Mouse (Mus musculus): ENCODE results near the gene Aif1. TPM values are rescaled to one million over a fixed set of nuclear protein-coding genes. Genes with fewer than 3 reads are reported as not detected.

Aif1 gene
- polyA plus RNA-seq, 1 experiment from 2014 or later = 14.8 TPM

DNA sequence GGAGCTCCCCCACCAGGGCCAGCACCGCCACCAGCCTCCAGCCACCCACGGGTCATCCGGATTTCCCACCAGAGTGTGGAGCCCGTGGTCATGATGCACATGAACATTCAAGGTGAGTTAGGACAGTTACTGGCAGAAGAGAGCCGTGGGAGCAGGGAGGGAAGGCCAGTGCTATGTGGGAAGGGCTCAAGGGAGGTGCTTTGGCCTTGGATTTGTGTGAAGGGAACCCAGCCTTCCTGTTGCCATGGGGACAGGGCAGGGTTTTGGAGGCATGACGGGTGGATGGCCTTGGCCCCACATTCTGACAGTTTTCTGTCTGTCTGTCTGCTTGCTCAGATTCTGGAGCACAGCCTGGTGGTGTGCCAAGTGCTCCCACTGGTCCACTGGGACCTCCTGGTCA lies 33.9 kb downstream of the Aif1 start:
- WGBS = 87% methylated on average over 6 of the region's 6 CpGs
- H3K4me3 ChIP-seq (replicated peaks; ENCODE audit: low read depth, low read length) = no peak overlapping the region
- H3K4me1 ChIP-seq (replicated peaks; ENCODE audit: insufficient read depth, low read length) = peaks cover under 1% of the 10 kb centered on the region; the same call in 1 of the 2 replicates
- ATAC-seq (replicated peaks; ENCODE audit: low FRiP score, low read depth) = no peak
- no peak overlapping the region for H3K9ac ChIP-seq (ENCODE audit: low read depth, low read length)
- H3K36me3 ChIP-seq (ENCODE audit: insufficient read depth, low read length) = peaks cover 82% of the 10 kb centered on the region
- no peak for TF ChIP-seq CTCF (IDR thresholded peaks at IDR 0.05; ENCODE audit: low read depth)
- no peak overlapping the region for H3K4me2 ChIP-seq (ENCODE audit: low read length)
- no peak overlapping the region for H3K27ac ChIP-seq
- no peak for DNase-seq (ENCODE audit: low spot score)
- H3K9me3 ChIP-seq (replicated peaks; ENCODE audit: low read length) = no peaks in the 10 kb centered on the region
- H3K27me3 ChIP-seq (ENCODE audit: insufficient read depth, low read length) = no peaks in the 10 kb centered on the region

DNA sequence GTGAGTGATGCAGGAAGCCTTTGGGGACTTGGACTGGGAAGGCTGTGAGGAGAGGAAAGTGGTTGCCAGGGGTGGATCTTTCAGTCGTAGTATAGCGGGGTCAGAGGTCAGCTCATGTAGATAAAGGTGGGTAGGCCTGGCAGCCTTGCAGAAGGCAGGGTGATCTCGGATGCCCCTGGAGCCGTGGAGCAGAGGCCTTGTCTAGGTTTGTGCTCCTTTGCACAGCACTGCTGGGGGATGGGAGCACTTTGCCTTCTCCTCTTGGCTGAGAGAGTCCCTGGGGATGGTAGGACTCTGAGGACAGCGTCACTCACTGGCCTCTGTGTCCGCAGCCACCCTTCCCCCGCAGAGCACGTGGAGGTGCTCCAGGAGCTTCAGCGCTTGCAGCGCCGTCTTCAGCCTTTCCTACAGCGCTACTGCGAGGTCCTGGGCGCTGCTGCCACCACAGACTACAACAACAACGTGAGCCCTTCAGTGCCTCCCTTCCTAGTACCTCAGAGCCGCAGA lies 35.3 kb downstream of the Aif1 start:
- Histone ChIP-seq H3K4me1 (replicated peaks; ENCODE audit: insufficient read depth, low read length) (peaks cover 9% of the 10 kb centered on the region), H3K27me3 (ENCODE audit: insufficient read depth, low read length) (no peaks in the 10 kb centered on the region), H3K27ac (no peak overlapping the region), H3K4me2 (ENCODE audit: low read length) (no peak overlapping the region), H3K4me3 (replicated peaks; ENCODE audit: low read depth, low read length) (no peak overlapping the region), H3K36me3 (ENCODE audit: insufficient read depth, low read length) (peaks cover 71% of the 10 kb centered on the region), H3K9ac (ENCODE audit: low read depth, low read length) (no peak overlapping the region), H3K9me3 (replicated peaks; ENCODE audit: low read length) (no peaks in the 10 kb centered on the region)
- WGBS = 83% methylated on average over 16 of the region's 16 CpGs
- ATAC-seq (replicated peaks; ENCODE audit: low FRiP score, low read depth) (no peak), DNase-seq (ENCODE audit: low spot score) (no peak)
- no peak for TF ChIP-seq CTCF (IDR thresholded peaks at IDR 0.05; ENCODE audit: low read depth)

DNA sequence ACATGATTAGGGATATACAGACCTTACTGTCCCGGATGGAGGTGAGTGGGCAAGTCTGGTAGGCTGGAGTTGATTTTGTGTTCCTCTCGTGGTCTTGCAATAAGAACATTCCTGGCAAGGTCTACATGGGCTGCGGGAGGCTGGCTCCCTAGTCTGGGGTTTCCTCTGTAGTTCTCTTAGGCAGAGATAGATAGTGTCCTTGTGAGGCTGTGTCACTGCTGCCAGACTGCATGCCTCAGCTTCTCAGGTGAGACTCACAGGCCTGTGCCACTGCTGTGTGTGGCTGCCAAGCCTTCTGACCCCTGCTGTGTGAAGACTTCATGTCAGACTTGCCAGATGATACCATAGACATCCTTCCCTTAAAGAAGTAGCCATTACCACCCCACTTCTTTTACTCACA lies 36.6 kb downstream of the Aif1 start:
- peaks cover 9% of the 10 kb centered on the region for H3K4me1 ChIP-seq (replicated peaks; ENCODE audit: insufficient read depth, low read length)
- no peak overlapping the region for H3K4me2 ChIP-seq (ENCODE audit: low read length)
- H3K36me3 ChIP-seq (ENCODE audit: insufficient read depth, low read length) = peaks cover 58% of the 10 kb centered on the region
- DNase-seq (ENCODE audit: low spot score) (no peak), ATAC-seq (replicated peaks; ENCODE audit: low FRiP score, low read depth) (no peak)
- no peak overlapping the region for H3K4me3 ChIP-seq (replicated peaks; ENCODE audit: low read depth, low read length)
- H3K9ac ChIP-seq (ENCODE audit: low read depth, low read length) = no peak overlapping the region
- 98% methylated on average over 3 of the region's 3 CpGs for WGBS
- H3K27ac ChIP-seq = no peak overlapping the region
- H3K9me3 ChIP-seq (replicated peaks; ENCODE audit: low read length) = no peaks in the 10 kb centered on the region
- TF ChIP-seq CTCF (IDR thresholded peaks at IDR 0.05; ENCODE audit: low read depth) = no peak
- H3K27me3 ChIP-seq (ENCODE audit: insufficient read depth, low read length) = no peaks in the 10 kb centered on the region

DNA sequence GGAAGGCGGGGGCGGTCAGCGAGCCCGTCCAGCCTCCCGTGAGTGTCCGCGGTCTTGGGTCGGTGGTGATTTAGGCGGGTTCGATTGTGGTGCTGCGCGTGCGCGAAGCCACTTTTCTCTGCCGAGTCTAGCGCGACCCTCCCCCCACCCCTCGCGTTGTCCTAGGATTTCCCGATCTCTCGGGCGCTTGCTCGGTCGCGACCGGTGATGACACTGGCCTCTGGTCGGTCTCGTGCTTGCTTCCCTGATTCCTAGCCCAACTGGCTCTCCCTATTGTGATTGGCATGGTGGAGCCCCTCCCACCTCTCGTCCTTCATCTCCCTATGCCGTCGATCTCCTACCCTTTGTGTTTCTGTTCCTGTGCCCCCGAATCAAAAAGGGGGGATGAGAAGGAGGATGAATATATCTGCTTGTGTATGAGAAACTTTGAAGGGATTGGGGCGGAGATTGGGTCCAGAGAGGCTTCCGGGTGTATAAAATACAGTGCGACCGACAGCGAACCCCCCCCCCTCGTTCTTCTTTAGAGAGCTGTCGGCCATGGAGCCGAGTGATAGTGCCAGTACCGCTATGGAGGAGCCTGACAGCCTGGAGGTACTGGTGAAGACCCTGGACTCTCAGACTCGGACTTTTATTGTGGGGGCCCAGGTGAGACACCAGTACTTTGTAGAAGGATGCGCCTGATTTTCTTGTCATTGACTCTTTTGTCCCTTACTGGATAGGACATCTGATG lies 40.1 kb downstream of the Aif1 start:
- H3K4me3 ChIP-seq (replicated peaks; ENCODE audit: low read depth, low read length) = peak overlapping the region; percentile 76
- H3K4me1 ChIP-seq (replicated peaks; ENCODE audit: insufficient read depth, low read length) = peaks cover 9% of the 10 kb centered on the region
- peak overlapping the region; percentile 90 for H3K27ac ChIP-seq
- H3K9ac ChIP-seq (ENCODE audit: low read depth, low read length) = peak overlapping the region; percentile 71
- H3K9me3 ChIP-seq (replicated peaks; ENCODE audit: low read length) = no peaks in the 10 kb centered on the region
- under 1% methylated on average over 43 of the region's 43 CpGs for WGBS
- DNase-seq (ENCODE audit: low spot score) (peak; percentile 81), ATAC-seq (replicated peaks; ENCODE audit: low FRiP score, low read depth) (peak; percentile 64)
- peak overlapping the region; percentile 80 for H3K4me2 ChIP-seq (ENCODE audit: low read length)
- H3K27me3 ChIP-seq (ENCODE audit: insufficient read depth, low read length) = no peaks in the 10 kb centered on the region
- no peak for TF ChIP-seq CTCF (IDR thresholded peaks at IDR 0.05; ENCODE audit: low read depth)
- H3K36me3 ChIP-seq (ENCODE audit: insufficient read depth, low read length) = peaks cover 26% of the 10 kb centered on the region

DNA sequence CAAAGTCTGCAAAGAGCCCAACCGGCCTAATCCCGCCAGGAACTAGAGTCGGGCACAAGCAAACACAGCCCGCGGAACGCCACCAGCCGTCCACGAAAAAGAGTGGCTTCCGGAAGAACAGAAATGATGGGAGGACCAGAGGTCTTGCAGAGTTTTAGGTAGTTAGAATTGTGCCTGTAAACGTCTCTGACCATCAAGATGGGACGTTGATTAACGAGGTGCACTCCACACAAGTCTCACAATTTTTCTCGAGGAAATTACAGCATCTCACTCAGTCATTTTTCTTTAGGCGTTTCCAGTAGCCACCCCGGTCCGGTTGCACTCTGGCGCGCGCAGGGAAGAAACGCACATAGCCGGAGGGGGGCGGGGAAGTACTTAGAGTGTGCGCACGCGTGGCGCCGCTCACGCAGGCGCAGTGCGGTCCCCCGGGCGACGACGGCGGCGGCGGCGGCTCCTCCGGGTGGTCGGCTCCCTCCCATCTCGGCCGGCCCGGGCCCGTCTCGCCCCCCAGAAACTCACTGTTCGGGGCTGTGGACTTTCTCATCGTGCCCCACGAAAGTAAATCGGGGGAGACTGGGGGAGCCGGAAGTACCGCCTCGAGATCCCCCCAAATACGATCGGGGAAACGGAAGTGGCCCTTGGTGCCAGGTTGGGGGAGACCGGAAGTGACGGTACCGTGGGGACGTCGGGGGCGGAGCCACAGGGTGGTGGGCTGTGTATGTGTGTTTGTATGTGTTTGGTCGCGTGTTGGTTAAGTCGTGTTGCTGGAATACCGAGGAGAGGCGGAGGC lies 40.9 kb downstream of the Aif1 start, which contains the start of gene Bag6:
Gene Bag6, plus strand, starts transcription at position 378 of the 790 bp plus-strand sequence.
- ATAC-seq (replicated peaks; ENCODE audit: low FRiP score, low read depth) (peak; percentile 88), DNase-seq (ENCODE audit: low spot score) (peak; percentile 98)
- no peaks in the 10 kb centered on the region for H3K9me3 ChIP-seq (replicated peaks; ENCODE audit: low read length)
- TF ChIP-seq CTCF (IDR thresholded peaks at IDR 0.05; ENCODE audit: low read depth) = peak; percentile 9; the same call in 1 of the 2 replicates
- under 1% methylated on average over 64 of the region's 66 CpGs for WGBS
- H3K27me3 ChIP-seq (ENCODE audit: insufficient read depth, low read length) = no peaks in the 10 kb centered on the region
- peaks cover 21% of the 10 kb centered on the region; the same call in 1 of the 2 replicates for H3K36me3 ChIP-seq (ENCODE audit: insufficient read depth, low read length)
- peak within 1 kb of the TSS; percentile 80 for H3K4me2 ChIP-seq (ENCODE audit: low read length)
- H3K9ac ChIP-seq (ENCODE audit: low read depth, low read length) = peak within 1 kb of the TSS; percentile 71
- peak within 1 kb of the TSS; percentile 76 for H3K4me3 ChIP-seq (replicated peaks; ENCODE audit: low read depth, low read length)
- H3K27ac ChIP-seq = peak within 1 kb of the TSS; percentile 90
- H3K4me1 ChIP-seq (replicated peaks; ENCODE audit: insufficient read depth, low read length) = peaks cover 9% of the 10 kb centered on the region

DNA sequence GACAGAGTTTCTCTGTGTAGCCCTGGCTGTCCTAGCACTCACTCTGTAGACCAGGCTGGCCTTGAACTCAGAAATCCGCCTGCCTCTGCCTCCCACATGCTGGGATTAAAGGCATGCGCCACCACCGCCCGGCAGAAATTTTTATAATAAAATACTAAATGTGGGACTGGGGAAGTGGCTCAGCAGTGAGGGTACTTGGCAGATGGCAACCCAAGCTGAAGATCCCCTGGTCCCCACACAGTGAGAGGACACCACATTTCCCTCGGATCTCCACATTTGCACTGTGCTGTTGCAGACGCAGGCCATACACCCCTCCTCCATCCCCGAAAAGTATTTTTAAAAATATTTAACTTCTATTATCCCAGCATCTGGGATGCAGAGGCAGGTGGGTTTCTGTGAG lies 42.4 kb downstream of the Aif1 start:
- ATAC-seq (replicated peaks; ENCODE audit: low FRiP score, low read depth) = no peak
- TF ChIP-seq CTCF (IDR thresholded peaks at IDR 0.05; ENCODE audit: low read depth) = no peak
- WGBS = 97% methylated on average over 7 of the region's 7 CpGs

More for the DNA sequence above, 42.4 kb downstream of the Aif1 start:
- Histone ChIP-seq H3K9ac (ENCODE audit: low read depth, low read length) (no peak overlapping the region), H3K4me2 (ENCODE audit: low read length) (no peak overlapping the region), H3K9me3 (replicated peaks; ENCODE audit: low read length) (no peaks in the 10 kb centered on the region), H3K27ac (no peak overlapping the region), H3K27me3 (ENCODE audit: insufficient read depth, low read length) (no peaks in the 10 kb centered on the region), H3K4me1 (replicated peaks; ENCODE audit: insufficient read depth, low read length) (peaks cover 9% of the 10 kb centered on the region), H3K4me3 (replicated peaks; ENCODE audit: low read depth, low read length) (no peak overlapping the region), H3K36me3 (ENCODE audit: insufficient read depth, low read length) (peaks cover 10% of the 10 kb centered on the region; the same call in 1 of the 2 replicates)
- DNase-seq (ENCODE audit: low spot score) = no peak

All from kidney, postnatal 0 days (tissue).